Mouse (Mus musculus) brain, embryonic 14.5 days (tissue): ENCODE data around the gene Sned1.

ENCODE experiments used
- CTCF ChIP-seq: fragments of 200-500 bp; IDR thresholded peaks from 2 replicates; pipeline ENCODE4 v1.5.1; 2012; ENCODE audit warnings: inconsistent platforms, mild to moderate bottlenecking, moderate library complexity, borderline replicate concordance; ENCODE audit not compliant: insufficient read depth, insufficient read length; ENCODE audit errors: extremely low read depth
- POLR2A ChIP-seq: fragments of 200-500 bp; IDR thresholded peaks from 2 replicates; pipeline ENCODE4 v1.6.1; 2012; ENCODE audit warnings: mild to moderate bottlenecking, inconsistent platforms, borderline replicate concordance; ENCODE audit not compliant: poor library complexity, insufficient read depth, insufficient read length, severe bottlenecking; ENCODE audit errors: extremely low read depth

- TF ChIP-seq POLR2A (no peak), CTCF (no peak)
Measured at GRCm38 (mm10) chr1:93235576-93236544, at the start of gene Sned1.
